Mouse (Mus musculus): ENCODE results near the gene Mier2.

GRCm38 (mm10) chr10:79578276-79578675 is 23.3 kb upstream of the Mier2 start:
- TF ChIP-seq POLR2A (IDR thresholded peaks at IDR 0.05; ENCODE audit: borderline replicate concordance, low read depth, low read length) (no peak), CTCF (IDR thresholded peaks at IDR 0.05; ENCODE audit: low read depth, low read length) (no peak)
